Mouse (Mus musculus) mouse embryonic stem cell (cell line): ENCODE measurements around the gene Twist1.

ENCODE experiments used
- in situ Hi-C, 2 experiments: fragments of 300-500 bp; cut with MboI; formaldehyde crosslinking; loops; 1 replicate in 1 of 2; 3 replicates in 1 of 2; pipeline ENCODE4 v1.14.3; 2019 to 2020; ENCODE audit warnings: low sequenced_read_pairs in 2 of 2, low pct_unique_long_range_greater_than_20kb in 1 of 2, mixed read lengths in 1 of 2; ENCODE audit not compliant: unreplicated experiment in 1 of 2

The Twist1 gene

GRCm38 (mm10) chr12:33964427-33964826 is 7.0 kb downstream of the Twist1 start:
- in situ Hi-C loops, result no loop called here

- in situ Hi-C loops, result no loop called here
These were observed 8.3 kb downstream of the Twist1 start for GRCm38 (mm10) chr12:33965661-33966360.

- in situ Hi-C loops, result no loop called here
These were observed 9.3 kb downstream of the Twist1 start for GRCm38 (mm10) chr12:33966490-33967415.

- in situ Hi-C loops, result no loop called here
These were observed 10.0 kb downstream of the Twist1 start for GRCm38 (mm10) chr12:33967514-33967913.

GRCm38 (mm10) chr12:33968041-33968897 is 10.8 kb downstream of the Twist1 start:
- in situ Hi-C loops, result no loop called here

- in situ Hi-C loops, result no loop called here
These were observed 11.4 kb downstream of the Twist1 start for GRCm38 (mm10) chr12:33968898-33969178.

- in situ Hi-C loops, result no loop called here
These were observed 22.7 kb downstream of the Twist1 start for GRCm38 (mm10) chr12:33980159-33980558.

GRCm38 (mm10) chr12:33981433-33981832 is 24.0 kb downstream of the Twist1 start:
- in situ Hi-C loops, result no loop called here

- in situ Hi-C loops, result no loop called here
These were observed 35.7 kb downstream of the Twist1 start for GRCm38 (mm10) chr12:33993127-33993526.
